ENCODE assay signal across 12 mouse cellular contexts in genomic region chr2:21044007-21044406, GRCm38 (mm10).
DNase-seq lines count a peak whose midpoint lies in the region; ATAC-seq and TF ChIP-seq lines count a peak whose summit lies in the region.
"Had no signal": no experiment of that assay in that cellular context is flagged by ENCODE, and none has a peak within 500 bp of the region (broad histone marks: within the 10 kb centered on the region; RNA-seq: fewer than 3 reads in every experiment).

No protein-coding gene starts in this region.

- H3K4me3 ChIP-seq in lung, embryonic 16.5 days (ENCODE audit: low read length) = no peak overlapping the region
- H3K4me3 ChIP-seq in forebrain, embryonic 15.5 days = no peak overlapping the region
- H3K4me3 ChIP-seq in midbrain, embryonic 11.5 days (ENCODE audit: low read depth, low read length) = no peak overlapping the region
- H3K4me3 ChIP-seq in stomach, postnatal 0 days (ENCODE audit: low read depth, low read length) = no peak overlapping the region
- H3K4me3 ChIP-seq: megakaryocyte, embryonic 14.5 days had no signal

- ATAC-seq in lung, embryonic 16.5 days (ENCODE audit: low read depth) = peak; percentile 88
- peak; percentile 96 for ATAC-seq in forebrain, embryonic 15.5 days (replicated peaks)
- peak; percentile 79 for ATAC-seq in midbrain, embryonic 11.5 days (ENCODE audit: low FRiP score)
- no peak for ATAC-seq in stomach, postnatal 0 days (ENCODE audit: low FRiP score, low TSS enrichment)
- no peak for ATAC-seq in granulocyte monocyte progenitor cell, adult 5-6 weeks (replicated peaks; ENCODE audit: poor library complexity, severe bottlenecking)

- no peak for TF ChIP-seq CTCF in stomach, postnatal 0 days (IDR thresholded peaks at IDR 0.05; ENCODE audit: low read depth)

- 42% methylated on average over 7 of the region's 7 CpGs for WGBS in lung, embryonic 16.5 days
- WGBS in forebrain, embryonic 15.5 days = 7% methylated on average over 7 of the region's 7 CpGs
- 38% methylated on average over 7 of the region's 7 CpGs for WGBS in midbrain, embryonic 11.5 days
- 66% methylated on average over 7 of the region's 7 CpGs for WGBS in stomach, postnatal 0 days

- H3K27ac ChIP-seq in lung, embryonic 16.5 days (ENCODE audit: low read length) = peak overlapping the region; percentile 50
- H3K27ac ChIP-seq in forebrain, embryonic 15.5 days (replicated peaks) = peak overlapping the region; percentile 62
- no peak overlapping the region; the same call in 1 of the 2 replicates for H3K27ac ChIP-seq in midbrain, embryonic 11.5 days (ENCODE audit: low read depth, low read length)
- H3K27ac ChIP-seq in stomach, postnatal 0 days (replicated peaks) = no peak overlapping the region

- H3K27me3 ChIP-seq in lung, embryonic 16.5 days (ENCODE audit: control insufficient read depth, insufficient read depth, low read depth, low read length) = no peaks in the 10 kb centered on the region
- H3K27me3 ChIP-seq in forebrain, embryonic 15.5 days = no peaks in the 10 kb centered on the region
- H3K27me3 ChIP-seq in midbrain, embryonic 11.5 days (ENCODE audit: control insufficient read depth, insufficient read depth, low read length) = no peaks in the 10 kb centered on the region
- H3K27me3 ChIP-seq in stomach, postnatal 0 days (ENCODE audit: control insufficient read depth, insufficient read depth, low read length) = no peaks in the 10 kb centered on the region

- no peaks in the 10 kb centered on the region for H3K36me3 ChIP-seq in lung, embryonic 16.5 days (ENCODE audit: control insufficient read depth, insufficient read depth, low read length)
- H3K36me3 ChIP-seq in forebrain, embryonic 15.5 days = no peaks in the 10 kb centered on the region
- H3K36me3 ChIP-seq in midbrain, embryonic 11.5 days (ENCODE audit: control insufficient read depth, insufficient read depth, low read length) = no peaks in the 10 kb centered on the region
- no peaks in the 10 kb centered on the region for H3K36me3 ChIP-seq in stomach, postnatal 0 days (ENCODE audit: control insufficient read depth, insufficient read depth, low read length)

- no peak overlapping the region for H3K9ac ChIP-seq in lung, embryonic 16.5 days (ENCODE audit: low read length)
- no peak overlapping the region for H3K9ac ChIP-seq in forebrain, embryonic 15.5 days (replicated peaks)
- peak overlapping the region; percentile 48 for H3K9ac ChIP-seq in midbrain, embryonic 11.5 days (ENCODE audit: low read length)
- H3K9ac ChIP-seq in stomach, postnatal 0 days (ENCODE audit: low read length) = no peak overlapping the region

- no peak overlapping the region for H3K4me2 ChIP-seq in lung, embryonic 16.5 days (ENCODE audit: low read depth, low read length)
- H3K4me2 ChIP-seq in forebrain, embryonic 15.5 days (replicated peaks) = peak overlapping the region; percentile 13; the same call in 1 of the 2 replicates
- H3K4me2 ChIP-seq in midbrain, embryonic 11.5 days = peak overlapping the region; percentile 4; the same call in 1 of the 2 replicates
- no peak overlapping the region for H3K4me2 ChIP-seq in stomach, postnatal 0 days (replicated peaks; ENCODE audit: low read depth)

- TF ChIP-seq EP300 in stomach, postnatal 0 days (optimal IDR thresholded peaks at IDR 0.05) = no peak

- DNase-seq in lung, postnatal 36 days = no peak
- peak; percentile 90 for DNase-seq in midbrain, embryonic 11.5 days (ENCODE audit: low spot score, missing footprints)
- peak; percentile 13 for DNase-seq in retina, postnatal 7 days (ENCODE audit: low read depth, low spot score)
- no peak for DNase-seq in stomach, postnatal 0 days (ENCODE audit: low spot score)
- DNase-seq in adrenal gland, adult 2 months = no peak
- DNase-seq: adrenal gland, postnatal 10 days; kidney, adult 8-10 months; layer of hippocampus, adult 9-11 months had no signal

- no peaks in the 10 kb centered on the region for H3K9me3 ChIP-seq in lung, embryonic 16.5 days (ENCODE audit: control insufficient read depth, low read length)
- no peaks in the 10 kb centered on the region for H3K9me3 ChIP-seq in forebrain, embryonic 15.5 days
- no peaks in the 10 kb centered on the region for H3K9me3 ChIP-seq in midbrain, embryonic 11.5 days (ENCODE audit: control insufficient read depth, low read length)
- H3K9me3 ChIP-seq in stomach, postnatal 0 days (ENCODE audit: control insufficient read depth, low read length) = no peaks in the 10 kb centered on the region
- H3K9me3 ChIP-seq: megakaryocyte, embryonic 14.5 days had no signal

- H3K4me1 ChIP-seq in lung, embryonic 16.5 days (replicated peaks; ENCODE audit: control insufficient read depth, insufficient read depth, low read length) = peaks cover 12% of the 10 kb centered on the region
- peaks cover 18% of the 10 kb centered on the region for H3K4me1 ChIP-seq in forebrain, embryonic 15.5 days
- peaks cover 12% of the 10 kb centered on the region for H3K4me1 ChIP-seq in midbrain, embryonic 11.5 days (ENCODE audit: control insufficient read depth, insufficient read depth, low read length)
- no peaks in the 10 kb centered on the region for H3K4me1 ChIP-seq in stomach, postnatal 0 days (replicated peaks; ENCODE audit: control insufficient read depth, insufficient read depth)

Comparison
In these comparisons a context has a peak if more than half of its experiments do, and no peak if none do; other contexts are left out.
1. ATAC-seq: peak in lung, embryonic 16.5 days (single experiment), forebrain, embryonic 15.5 days (single experiment) and midbrain, embryonic 11.5 days (single experiment); none in stomach, postnatal 0 days (single experiment) and granulocyte monocyte progenitor cell, adult 5-6 weeks (single experiment).
2. H3K27ac ChIP-seq: peak in lung, embryonic 16.5 days (single experiment) and forebrain, embryonic 15.5 days (single experiment); none in midbrain, embryonic 11.5 days (single experiment) and stomach, postnatal 0 days (single experiment).
3. H3K4me2 ChIP-seq: peak in forebrain, embryonic 15.5 days (single experiment) and midbrain, embryonic 11.5 days (single experiment); none in lung, embryonic 16.5 days (single experiment) and stomach, postnatal 0 days (single experiment).
4. DNase-seq: peak in midbrain, embryonic 11.5 days (single experiment) and retina, postnatal 7 days (single experiment); none in lung, postnatal 36 days (single experiment), stomach, postnatal 0 days (single experiment) and adrenal gland, adult 2 months (single experiment).